In genomic region chr14:120911388-120911901, GRCm38 (mm10) we compare ENCODE assay signal across 8 mouse cellular contexts. TPM values are rescaled to one million over a fixed set of nuclear protein-coding genes. Genes with fewer than 3 reads are reported as not detected.
DNase-seq lines count a peak whose midpoint lies in the region; ATAC-seq and TF ChIP-seq lines count a peak whose summit lies in the region.

No protein-coding gene starts in this region.

- peaks cover 25% of the 10 kb centered on the region for H3K36me3 ChIP-seq in G1E (replicated peaks)
- H3K36me3 ChIP-seq in forebrain, embryonic 10.5 days (replicated peaks) = peaks cover 27% of the 10 kb centered on the region
- peaks cover 14% of the 10 kb centered on the region; the same call in 1 of the 2 replicates for H3K36me3 ChIP-seq in hindbrain, embryonic 10.5 days

- intact Hi-C loops in left cerebral cortex, postnatal 4 days (cut with DNase I) = loop anchor here (5.0 kb wide), 1 partner anchor 79 kb away; no protein-coding TSS in a partner anchor

- H3K4me3 ChIP-seq in G1E (ENCODE audit: low read depth, low read length) = peak overlapping the region; percentile 95
- H3K4me3 ChIP-seq in forebrain, embryonic 10.5 days = peak overlapping the region; percentile 86
- peak overlapping the region; percentile 85 for H3K4me3 ChIP-seq in hindbrain, embryonic 10.5 days

- no peak for TF ChIP-seq POLR2A in brain, embryonic 14.5 days (IDR thresholded peaks at IDR 0.05; ENCODE audit: borderline replicate concordance, extremely low read depth, insufficient read depth, insufficient read length, poor library complexity, severe bottlenecking)

- peak overlapping the region; percentile 94 for H3K27ac ChIP-seq in forebrain, embryonic 10.5 days
- H3K27ac ChIP-seq in hindbrain, embryonic 10.5 days = peak overlapping the region; percentile 95

- WGBS in forebrain, embryonic 10.5 days = 4% methylated on average over 61 of the region's 63 CpGs
- under 1% methylated on average over 60 of the region's 63 CpGs for WGBS in hindbrain, embryonic 10.5 days

- H3K9me3 ChIP-seq in G1E (replicated peaks) = no peaks in the 10 kb centered on the region
- H3K9me3 ChIP-seq in forebrain, embryonic 10.5 days = no peaks in the 10 kb centered on the region
- no peaks in the 10 kb centered on the region for H3K9me3 ChIP-seq in hindbrain, embryonic 10.5 days

- peaks cover 3% of the 10 kb centered on the region; the same call in 1 of the 2 replicates for H3K27me3 ChIP-seq in G1E (ENCODE audit: insufficient read depth, low read length)
- H3K27me3 ChIP-seq in forebrain, embryonic 10.5 days (ENCODE audit: poor library complexity, severe bottlenecking) = no peaks in the 10 kb centered on the region
- no peaks in the 10 kb centered on the region for H3K27me3 ChIP-seq in hindbrain, embryonic 10.5 days (ENCODE audit: insufficient read depth, poor library complexity, severe bottlenecking)

- peaks cover 34% of the 10 kb centered on the region for H3K4me1 ChIP-seq in G1E (ENCODE audit: insufficient read depth, low read depth, low read length)
- peaks cover 40% of the 10 kb centered on the region for H3K4me1 ChIP-seq in forebrain, embryonic 10.5 days
- peaks cover 29% of the 10 kb centered on the region for H3K4me1 ChIP-seq in hindbrain, embryonic 10.5 days (replicated peaks)

- DNase-seq in G1E (ENCODE audit: low spot score) = peak; percentile 63
- DNase-seq in brain, embryonic 14.5 days (ENCODE audit: low read depth) = peak; percentile 72
- DNase-seq in forebrain, embryonic 10.5 days (ENCODE audit: extremely low spot score, low spot score) = peak; percentile 69
- DNase-seq in hindbrain, embryonic 10.5 days (ENCODE audit: low spot score) = peak; percentile 64
- DNase-seq in left cerebral cortex, postnatal 4 days = peak; percentile 58
- peak; percentile 66 for DNase-seq in mesoderm, embryonic 11.5 days (ENCODE audit: low read depth, low spot score)
- DNase-seq in right cerebral cortex, postnatal 25 days = peak; percentile 31
- peak; percentile 49 for DNase-seq in yolk sac, embryonic 10.5 days (ENCODE audit: low spot score)

- no peak for TF ChIP-seq CTCF in G1E (IDR thresholded peaks at IDR 0.05; ENCODE audit: low read depth, low read length)
- no peak for TF ChIP-seq CTCF in brain, embryonic 14.5 days (IDR thresholded peaks at IDR 0.05; ENCODE audit: borderline replicate concordance, extremely low read depth, insufficient read depth, insufficient read length)

- ATAC-seq in G1E (ENCODE audit: extremely low read depth, insufficient number of reproducible peaks, low FRiP score, poor library complexity, severe bottlenecking) = no peak

RNA-seq across cellular contexts. Expression of gene Ipo5, which starts 0.4 kb away (rescaled TPM):
- total RNA-seq in G1E (2014; fragmentation: Nextera tagmentation) (291 and 312 TPM in 2 replicates), G1E (2017) (270 and 276 TPM in 2 replicates)
- polyA plus RNA-seq in G1E (2012) = 33.7 and 66.9 TPM in 2 replicates
- 63.5 and 80.2 TPM in 2 replicates for polyA plus RNA-seq in brain, embryonic 14.5 days (2012; rRNA removed)
- polyA plus RNA-seq in forebrain, embryonic 10.5 days (2016; fragmentation: Nextera tagmentation; extraction: Ambion mirVana) = 187 and 188 TPM in 2 replicates
- polyA plus RNA-seq in hindbrain, embryonic 10.5 days (2016; fragmentation: Nextera tagmentation; extraction: Ambion mirVana) = 105 and 132 TPM in 2 replicates
- total RNA-seq in left cerebral cortex, postnatal 4 days (2021) = 100 to 1,000 TPM; 166 to 175 TPM
